Mouse (Mus musculus): ENCODE results near the gene Ndufv3. TPM values are rescaled to one million over a fixed set of nuclear protein-coding genes. Genes with fewer than 3 reads are reported as not detected.

The Ndufv3 gene
- polyA plus RNA-seq (2015; fragmentation: Nextera tagmentation; extraction: Ambion mirVana), result 534 and 558 TPM in 2 replicates

- peaks cover 10% of the 10 kb centered on the region for H3K36me3 ChIP-seq (ENCODE audit: control insufficient read depth, insufficient read depth)
- 0 out of 2 replicates have a peak, but pooled peaks cover 4% of the 10 kb centered on the region for H3K4me1 ChIP-seq (replicated peaks; ENCODE audit: control insufficient read depth, insufficient read depth, low read length)
- peak within 1 kb of the TSS; percentile 92 for H3K4me3 ChIP-seq (ENCODE audit: low read depth, low read length)
- peak; percentile 98 for ATAC-seq
- WGBS, result under 1% methylated on average over 45 of the region's 45 CpGs
- H3K4me2 ChIP-seq (replicated peaks; ENCODE audit: low read depth), result peak within 1 kb of the TSS; percentile 88
- H3K27me3 ChIP-seq (replicated peaks; ENCODE audit: control insufficient read depth, insufficient read depth, low read length), result no peaks in the 10 kb centered on the region
- peak within 1 kb of the TSS; percentile 81 for H3K27ac ChIP-seq (ENCODE audit: low read depth, low read length)
- peak within 1 kb of the TSS; percentile 65 for H3K9ac ChIP-seq (ENCODE audit: low read depth, low read length)
- no peaks in the 10 kb centered on the region for H3K9me3 ChIP-seq (ENCODE audit: control insufficient read depth)
- TF ChIP-seq CTCF (IDR thresholded peaks at IDR 0.05; ENCODE audit: low read depth), result peak; percentile 32; the same call in 1 of the 2 replicates
Measured at GRCm38 (mm10) chr17:31519946-31520838, at the start of gene Ndufv3, which contains the start of gene Wdr4. Gene Ndufv3, plus strand, starts transcription at chr17:31520115. Gene Wdr4, minus strand, starts transcription at chr17:31519980.

DNA sequence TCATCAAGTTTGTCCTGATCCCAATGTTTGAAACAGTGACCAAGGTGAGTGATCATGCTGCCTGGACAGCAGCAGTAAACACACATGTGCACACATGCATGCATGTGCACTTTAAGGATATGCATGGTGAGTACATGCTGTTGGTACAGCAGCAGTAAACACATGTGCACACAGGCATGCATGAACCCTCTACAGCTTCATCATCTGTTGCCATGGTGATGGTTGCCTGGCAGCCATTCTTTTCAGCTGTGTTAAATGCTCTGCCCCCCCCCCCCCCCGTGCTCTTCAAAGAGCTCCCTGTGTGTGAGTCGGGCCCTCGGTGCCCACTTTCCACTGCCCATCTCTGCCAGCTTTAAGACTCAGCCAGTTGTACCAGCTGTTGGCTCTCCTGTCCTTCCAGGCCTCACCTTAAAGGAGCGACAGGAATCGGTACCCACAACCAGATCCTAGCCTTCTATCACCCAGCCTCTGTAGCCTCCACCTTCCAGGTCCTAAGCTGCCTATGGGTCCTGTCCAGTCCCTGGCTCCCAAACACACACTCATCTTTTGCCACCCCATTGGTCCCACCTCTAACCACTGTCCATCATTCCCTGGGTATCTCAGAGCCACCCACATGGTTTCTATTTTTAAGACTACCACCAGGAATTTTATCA lies 49.0 kb upstream of the Ndufv3 start:
- Histone ChIP-seq H3K36me3 (ENCODE audit: control insufficient read depth, insufficient read depth) (peaks cover 90% of the 10 kb centered on the region), H3K4me1 (replicated peaks; ENCODE audit: control insufficient read depth, insufficient read depth, low read length) (no peaks in the 10 kb centered on the region)

DNA sequence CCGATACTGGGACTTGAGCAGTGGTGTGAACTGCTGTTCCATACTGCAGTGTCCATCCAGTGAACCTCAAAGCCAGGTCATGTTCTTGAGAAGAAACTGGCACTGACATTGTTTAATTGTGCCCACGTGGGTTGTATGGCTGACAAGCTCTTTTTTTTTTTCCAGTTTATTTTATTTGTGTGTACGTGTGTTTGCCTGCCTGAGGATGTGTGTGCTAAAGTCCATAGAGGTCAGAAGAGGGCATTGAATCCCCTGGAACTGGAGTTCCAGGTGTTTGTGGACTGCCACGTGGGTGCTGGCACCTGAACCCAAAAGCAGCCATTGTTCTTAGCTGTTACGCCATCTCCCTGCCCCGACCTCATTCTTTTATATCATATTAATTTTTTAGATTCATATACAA lies 45.5 kb upstream of the Ndufv3 start:
- no peak overlapping the region for H3K4me2 ChIP-seq (replicated peaks; ENCODE audit: low read depth)
- H3K36me3 ChIP-seq (ENCODE audit: control insufficient read depth, insufficient read depth), result peaks cover 73% of the 10 kb centered on the region
- no peak for TF ChIP-seq CTCF (IDR thresholded peaks at IDR 0.05; ENCODE audit: low read depth)
- ATAC-seq, result no peak
- H3K27me3 ChIP-seq (replicated peaks; ENCODE audit: control insufficient read depth, insufficient read depth, low read length), result no peaks in the 10 kb centered on the region
- no peaks in the 10 kb centered on the region for H3K9me3 ChIP-seq (ENCODE audit: control insufficient read depth)
- no peak overlapping the region for H3K9ac ChIP-seq (ENCODE audit: low read depth, low read length)
- no peak overlapping the region for H3K27ac ChIP-seq (ENCODE audit: low read depth, low read length)
- WGBS, result 80% methylated on average over 6 of the region's 6 CpGs
- H3K4me1 ChIP-seq (replicated peaks; ENCODE audit: control insufficient read depth, insufficient read depth, low read length), result 0 out of 2 replicates have a peak, but pooled peaks cover 5% of the 10 kb centered on the region
- no peak overlapping the region for H3K4me3 ChIP-seq (ENCODE audit: low read depth, low read length)

More for the DNA sequence above, 49.0 kb upstream of the Ndufv3 start:
- Histone ChIP-seq H3K9ac (ENCODE audit: low read depth, low read length) (no peak overlapping the region), H3K9me3 (ENCODE audit: control insufficient read depth) (no peaks in the 10 kb centered on the region), H3K4me3 (ENCODE audit: low read depth, low read length) (no peak overlapping the region), H3K27me3 (replicated peaks; ENCODE audit: control insufficient read depth, insufficient read depth, low read length) (no peaks in the 10 kb centered on the region), H3K27ac (ENCODE audit: low read depth, low read length) (no peak overlapping the region), H3K4me2 (replicated peaks; ENCODE audit: low read depth) (no peak overlapping the region)
- WGBS, result 93% methylated on average over 5 of the region's 5 CpGs
- no peak for TF ChIP-seq CTCF (IDR thresholded peaks at IDR 0.05; ENCODE audit: low read depth)
- no peak for ATAC-seq

- H3K4me1 ChIP-seq (replicated peaks; ENCODE audit: control insufficient read depth, insufficient read depth, low read length), result 0 out of 2 replicates have a peak, but pooled peaks cover 6% of the 10 kb centered on the region
- no peak overlapping the region for H3K4me2 ChIP-seq (replicated peaks; ENCODE audit: low read depth)
- ATAC-seq, result no peak
- H3K9ac ChIP-seq (ENCODE audit: low read depth, low read length), result no peak overlapping the region
- H3K9me3 ChIP-seq (ENCODE audit: control insufficient read depth), result no peaks in the 10 kb centered on the region
- H3K4me3 ChIP-seq (ENCODE audit: low read depth, low read length), result no peak overlapping the region
- H3K27me3 ChIP-seq (replicated peaks; ENCODE audit: control insufficient read depth, insufficient read depth, low read length), result no peaks in the 10 kb centered on the region
- WGBS, result 66% methylated on average over 7 of the region's 7 CpGs
- H3K36me3 ChIP-seq (ENCODE audit: control insufficient read depth, insufficient read depth), result peaks cover 33% of the 10 kb centered on the region
- no peak for TF ChIP-seq CTCF (IDR thresholded peaks at IDR 0.05; ENCODE audit: low read depth)
- H3K27ac ChIP-seq (ENCODE audit: low read depth, low read length), result no peak overlapping the region
Measured at GRCm38 (mm10) chr17:31478606-31479005, 41.3 kb upstream of the Ndufv3 start.

GRCm38 (mm10) chr17:31479108-31479844 lies 40.6 kb upstream of the Ndufv3 start:
- Histone ChIP-seq H3K4me2 (replicated peaks; ENCODE audit: low read depth) (no peak overlapping the region), H3K36me3 (ENCODE audit: control insufficient read depth, insufficient read depth) (peaks cover 26% of the 10 kb centered on the region), H3K9ac (ENCODE audit: low read depth, low read length) (no peak overlapping the region), H3K4me1 (replicated peaks; ENCODE audit: control insufficient read depth, insufficient read depth, low read length) (0 out of 2 replicates have a peak, but pooled peaks cover 6% of the 10 kb centered on the region), H3K27me3 (replicated peaks; ENCODE audit: control insufficient read depth, insufficient read depth, low read length) (no peaks in the 10 kb centered on the region), H3K9me3 (ENCODE audit: control insufficient read depth) (no peaks in the 10 kb centered on the region), H3K27ac (ENCODE audit: low read depth, low read length) (no peak overlapping the region; the same call in 1 of the 2 replicates), H3K4me3 (ENCODE audit: low read depth, low read length) (no peak overlapping the region)
- 37% methylated on average over 11 of the region's 11 CpGs for WGBS
- no peak; the same call in 1 of the 2 replicates for TF ChIP-seq CTCF (IDR thresholded peaks at IDR 0.05; ENCODE audit: low read depth)
- ATAC-seq, result peak; percentile 68

All from intestine, postnatal 0 days (tissue).